Mouse (Mus musculus): ENCODE measurements around the gene Clstn3. TPM values are rescaled to one million over a fixed set of nuclear protein-coding genes. Genes with fewer than 3 reads are reported as not detected.

Clstn3 gene
- polyA plus RNA-seq, 1 experiment from 2014 or later = 12.8 TPM

GRCm38 (mm10) chr6:124458505-124458904, 6.1 kb downstream of the Clstn3 start:
- no peak overlapping the region for H3K4me2 ChIP-seq (replicated peaks)
- no peaks in the 10 kb centered on the region for H3K9me3 ChIP-seq
- WGBS = 86% methylated on average over 11 of the region's 11 CpGs
- no peak for ATAC-seq (ENCODE audit: low FRiP score, low read depth)
- 0 out of 2 replicates have a peak, but pooled peaks cover 5% of the 10 kb centered on the region for H3K27me3 ChIP-seq
- no peak overlapping the region for H3K4me3 ChIP-seq
- H3K36me3 ChIP-seq = peaks cover 5% of the 10 kb centered on the region; the same call in 1 of the 2 replicates
- no peak overlapping the region for H3K9ac ChIP-seq
- H3K27ac ChIP-seq = no peak overlapping the region
- no peaks in the 10 kb centered on the region for H3K4me1 ChIP-seq

- Histone ChIP-seq H3K27me3 (0 out of 2 replicates have a peak, but pooled peaks cover 4% of the 10 kb centered on the region), H3K27ac (no peak overlapping the region), H3K9me3 (no peaks in the 10 kb centered on the region), H3K4me2 (replicated peaks) (no peak overlapping the region), H3K36me3 (peaks cover 5% of the 10 kb centered on the region; the same call in 1 of the 2 replicates), H3K9ac (no peak overlapping the region), H3K4me3 (no peak overlapping the region), H3K4me1 (no peaks in the 10 kb centered on the region)
- ATAC-seq (ENCODE audit: low FRiP score, low read depth) = no peak
- 94% methylated on average over 5 of the region's 5 CpGs for WGBS
These were observed 6.8 kb downstream of the Clstn3 start for GRCm38 (mm10) chr6:124457827-124458226.

- H3K4me3 ChIP-seq = no peak overlapping the region
- H3K4me1 ChIP-seq = no peaks in the 10 kb centered on the region
- WGBS = 93% methylated on average over 5 of the region's 5 CpGs
- ATAC-seq (ENCODE audit: low FRiP score, low read depth) = no peak
- H3K9ac ChIP-seq = no peak overlapping the region
- no peaks in the 10 kb centered on the region for H3K27me3 ChIP-seq
- 0 out of 2 replicates have a peak, but pooled peaks cover 1% of the 10 kb centered on the region for H3K36me3 ChIP-seq
- H3K27ac ChIP-seq = no peak overlapping the region
- H3K9me3 ChIP-seq = no peaks in the 10 kb centered on the region
- H3K4me2 ChIP-seq (replicated peaks) = no peak overlapping the region
These were observed 8.4 kb downstream of the Clstn3 start for GRCm38 (mm10) chr6:124456243-124456642.

DNA sequence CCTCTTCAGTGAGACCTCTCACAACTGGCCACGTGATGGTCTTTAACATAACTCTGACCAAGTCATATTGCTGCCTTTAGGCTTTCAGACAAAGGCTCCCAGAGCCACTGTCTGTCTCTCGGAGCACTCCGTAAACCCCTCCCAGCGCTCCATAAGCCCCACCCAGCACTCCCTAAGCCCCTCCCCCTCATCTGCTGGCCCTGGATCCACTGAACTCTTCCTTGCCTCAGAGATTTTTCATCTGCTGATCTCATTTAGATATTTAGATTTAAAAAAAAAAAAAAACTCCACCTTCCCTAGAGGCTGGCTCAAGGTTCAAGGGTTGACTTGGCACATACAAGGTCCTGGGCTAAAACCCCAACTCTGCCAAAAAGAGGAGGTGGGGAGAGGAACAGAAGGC, 10.8 kb downstream of the Clstn3 start:
- H3K9ac ChIP-seq = no peak overlapping the region
- ATAC-seq (ENCODE audit: low FRiP score, low read depth) = no peak
- H3K36me3 ChIP-seq = no peaks in the 10 kb centered on the region
- no peaks in the 10 kb centered on the region for H3K27me3 ChIP-seq
- no peaks in the 10 kb centered on the region for H3K9me3 ChIP-seq
- H3K27ac ChIP-seq = no peak overlapping the region
- H3K4me3 ChIP-seq = no peak overlapping the region
- H3K4me1 ChIP-seq = no peaks in the 10 kb centered on the region
- 53% methylated on average over 4 of the region's 4 CpGs for WGBS
- H3K4me2 ChIP-seq (replicated peaks) = no peak overlapping the region

- H3K9ac ChIP-seq = no peak overlapping the region
- H3K27me3 ChIP-seq = no peaks in the 10 kb centered on the region
- no peak overlapping the region for H3K4me2 ChIP-seq (replicated peaks)
- H3K4me1 ChIP-seq = no peaks in the 10 kb centered on the region
- H3K4me3 ChIP-seq = no peak overlapping the region
- H3K9me3 ChIP-seq = no peaks in the 10 kb centered on the region
- WGBS = 56% methylated on average over 3 of the region's 3 CpGs
- H3K36me3 ChIP-seq = no peaks in the 10 kb centered on the region
- ATAC-seq (ENCODE audit: low FRiP score, low read depth) = no peak
- no peak overlapping the region for H3K27ac ChIP-seq
These were observed 12.6 kb downstream of the Clstn3 start for GRCm38 (mm10) chr6:124451995-124452394.

DNA sequence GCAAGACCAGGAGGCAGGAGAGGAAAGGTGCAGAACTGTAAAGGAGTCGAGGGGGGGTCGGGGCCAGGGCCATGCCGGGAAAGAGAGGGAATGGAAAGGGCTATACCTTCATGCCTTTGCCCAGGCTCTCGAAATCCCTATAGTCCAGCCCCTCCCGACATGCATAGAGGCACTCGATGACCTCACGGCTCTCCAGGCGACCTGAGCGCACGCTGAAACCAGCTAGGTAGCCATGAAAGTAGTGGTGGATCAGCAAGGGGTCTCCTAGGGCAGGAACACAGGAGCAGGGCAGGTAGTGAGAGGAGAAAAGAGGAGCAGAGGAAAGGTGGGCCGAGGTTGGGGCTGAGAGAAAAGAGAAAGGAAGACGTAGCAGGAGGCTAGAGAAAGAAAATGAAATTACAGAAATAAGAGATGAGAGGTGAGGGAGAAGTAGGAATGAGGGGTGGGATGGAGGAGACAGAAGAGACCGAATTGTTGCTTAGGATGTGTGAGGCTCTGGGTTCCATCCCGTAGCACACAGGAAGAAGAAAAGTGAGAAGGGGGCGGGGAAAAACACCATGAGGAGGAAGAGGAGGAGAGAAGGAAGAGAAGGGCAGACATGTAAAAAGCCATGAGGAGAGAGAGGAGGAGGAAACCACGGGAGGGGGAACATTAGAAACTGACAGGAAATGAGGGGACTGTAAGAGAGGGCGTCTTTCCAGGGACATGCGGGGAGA, 14.8 kb downstream of the Clstn3 start:
- ATAC-seq (ENCODE audit: low FRiP score, low read depth) = no peak
- no peaks in the 10 kb centered on the region for H3K9me3 ChIP-seq
- H3K36me3 ChIP-seq = no peaks in the 10 kb centered on the region
- no peaks in the 10 kb centered on the region for H3K27me3 ChIP-seq
- WGBS = 81% methylated on average over 18 of the region's 18 CpGs
- H3K27ac ChIP-seq = no peak overlapping the region
- no peak overlapping the region for H3K9ac ChIP-seq
- no peak overlapping the region for H3K4me2 ChIP-seq (replicated peaks)
- no peaks in the 10 kb centered on the region for H3K4me1 ChIP-seq
- H3K4me3 ChIP-seq = no peak overlapping the region

- no peaks in the 10 kb centered on the region for H3K9me3 ChIP-seq
- H3K27me3 ChIP-seq = no peaks in the 10 kb centered on the region
- H3K9ac ChIP-seq = no peak overlapping the region
- no peaks in the 10 kb centered on the region for H3K36me3 ChIP-seq
- H3K27ac ChIP-seq = no peak overlapping the region
- WGBS = 92% methylated on average over 16 of the region's 16 CpGs
- H3K4me3 ChIP-seq = no peak overlapping the region
- no peak overlapping the region for H3K4me2 ChIP-seq (replicated peaks)
- no peak for ATAC-seq (ENCODE audit: low FRiP score, low read depth)
- H3K4me1 ChIP-seq = no peaks in the 10 kb centered on the region
These were observed 15.5 kb downstream of the Clstn3 start for GRCm38 (mm10) chr6:124448959-124449667.

- no peaks in the 10 kb centered on the region for H3K9me3 ChIP-seq
- WGBS = 68% methylated on average over 10 of the region's 10 CpGs
- no peaks in the 10 kb centered on the region for H3K27me3 ChIP-seq
- H3K4me2 ChIP-seq (replicated peaks) = no peak overlapping the region
- H3K4me1 ChIP-seq = no peaks in the 10 kb centered on the region
- no peaks in the 10 kb centered on the region for H3K36me3 ChIP-seq
- ATAC-seq (ENCODE audit: low FRiP score, low read depth) = no peak
- H3K9ac ChIP-seq = no peak overlapping the region
- H3K27ac ChIP-seq = no peak overlapping the region
- no peak overlapping the region for H3K4me3 ChIP-seq
These were observed 16.3 kb downstream of the Clstn3 start for GRCm38 (mm10) chr6:124448186-124448852.

- no peak for ATAC-seq (ENCODE audit: low FRiP score, low read depth)
- no peak overlapping the region for H3K9ac ChIP-seq
- no peaks in the 10 kb centered on the region for H3K9me3 ChIP-seq
- H3K27me3 ChIP-seq = no peaks in the 10 kb centered on the region
- WGBS = 88% methylated on average over 2 of the region's 2 CpGs
- H3K36me3 ChIP-seq = no peaks in the 10 kb centered on the region
- no peak overlapping the region for H3K4me3 ChIP-seq
- no peak overlapping the region for H3K27ac ChIP-seq
- no peak overlapping the region for H3K4me2 ChIP-seq (replicated peaks)
- H3K4me1 ChIP-seq = no peaks in the 10 kb centered on the region
These were observed 17.2 kb downstream of the Clstn3 start for GRCm38 (mm10) chr6:124447356-124447755.

GRCm38 (mm10) chr6:124446459-124446858, 18.1 kb downstream of the Clstn3 start:
- Histone ChIP-seq H3K4me2 (replicated peaks) (no peak overlapping the region), H3K9me3 (no peaks in the 10 kb centered on the region), H3K9ac (no peak overlapping the region), H3K4me1 (no peaks in the 10 kb centered on the region), H3K36me3 (no peaks in the 10 kb centered on the region), H3K4me3 (no peak overlapping the region), H3K27ac (no peak overlapping the region), H3K27me3 (no peaks in the 10 kb centered on the region)
- WGBS = 93% methylated on average over 9 of the region's 9 CpGs
- no peak for ATAC-seq (ENCODE audit: low FRiP score, low read depth)

- no peak overlapping the region for H3K4me3 ChIP-seq
- H3K27ac ChIP-seq = no peak overlapping the region
- no peak overlapping the region for H3K4me2 ChIP-seq (replicated peaks)
- H3K27me3 ChIP-seq = no peaks in the 10 kb centered on the region
- H3K9me3 ChIP-seq = no peaks in the 10 kb centered on the region
- WGBS = 91% methylated on average over 2 of the region's 2 CpGs
- no peaks in the 10 kb centered on the region for H3K36me3 ChIP-seq
- H3K9ac ChIP-seq = no peak overlapping the region
- ATAC-seq (ENCODE audit: low FRiP score, low read depth) = no peak
- no peaks in the 10 kb centered on the region for H3K4me1 ChIP-seq
These were observed 18.6 kb downstream of the Clstn3 start for GRCm38 (mm10) chr6:124446024-124446423.

- H3K27ac ChIP-seq = no peak overlapping the region
- 91% methylated on average over 2 of the region's 2 CpGs for WGBS
- H3K4me1 ChIP-seq = no peaks in the 10 kb centered on the region
- no peaks in the 10 kb centered on the region for H3K9me3 ChIP-seq
- no peaks in the 10 kb centered on the region for H3K27me3 ChIP-seq
- no peak overlapping the region for H3K9ac ChIP-seq
- H3K4me2 ChIP-seq (replicated peaks) = no peak overlapping the region
- no peaks in the 10 kb centered on the region for H3K36me3 ChIP-seq
- ATAC-seq (ENCODE audit: low FRiP score, low read depth) = no peak
- no peak overlapping the region for H3K4me3 ChIP-seq
These were observed 21.3 kb downstream of the Clstn3 start for GRCm38 (mm10) chr6:124443338-124443737.
